Mouse (Mus musculus) heart, postnatal 4 days (tissue): Measurements from ENCODE around the gene Ms4a10. TPM values are rescaled to one million over a fixed set of nuclear protein-coding genes. Genes with fewer than 3 reads are reported as not detected.
A peak's percentile ranks its signal among the peaks of the same experiment; 100 is the strongest.

Source experiments
- DNase-seq: peaks from one replicate; pipeline ENCODE4 v3.0.0; 2021
- total RNA-seq, 2 experiments: library from RNA; stranded (reverse); gene quantifications; 2 replicates each; pipeline ENCODE4 v1.2.3; 2021

The Ms4a10 gene
- total RNA-seq, 2 experiments from 2014 or later, result not detected

DNA sequence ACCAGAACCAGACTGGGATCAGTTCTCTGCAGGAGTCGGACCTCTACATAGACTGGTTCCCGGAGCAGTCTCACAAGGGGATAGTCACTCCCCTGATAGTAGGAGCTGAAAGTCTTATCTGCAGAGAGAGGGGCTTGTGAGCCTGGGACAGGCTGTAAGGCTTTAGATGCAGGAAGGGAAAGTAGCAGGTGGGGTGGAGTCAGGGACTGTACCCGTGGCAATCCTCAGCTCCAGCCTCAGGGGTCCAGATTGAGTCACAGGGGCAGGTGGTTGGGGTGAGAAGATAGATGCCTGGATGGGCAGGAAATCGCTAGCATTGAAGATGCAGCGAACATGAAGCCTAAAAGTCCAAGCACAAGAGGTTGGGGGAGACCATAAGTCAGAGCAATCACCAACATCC is 58.0 kb downstream of the Ms4a10 start:
- no peak for DNase-seq

DNA sequence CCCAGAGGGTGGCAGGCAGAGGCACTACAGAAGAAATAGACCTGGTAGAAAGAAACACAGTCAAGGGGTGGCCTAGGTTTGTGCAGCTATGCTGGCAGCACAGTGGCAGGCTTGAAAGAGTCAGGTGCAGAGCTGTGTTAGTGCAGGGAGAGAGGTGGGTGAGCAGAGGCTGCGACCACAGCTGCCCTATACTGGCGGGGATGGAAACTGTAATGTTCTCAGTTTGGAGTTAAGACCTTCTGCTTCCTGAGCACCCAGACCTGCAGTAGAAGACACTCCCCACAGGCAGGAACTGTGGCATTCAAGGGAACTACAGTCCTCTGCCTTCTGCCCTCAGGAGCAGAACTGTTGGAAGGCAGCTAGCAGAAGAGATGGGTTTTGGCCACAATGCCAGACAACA is 59.6 kb downstream of the Ms4a10 start:
- no peak for DNase-seq

DNA sequence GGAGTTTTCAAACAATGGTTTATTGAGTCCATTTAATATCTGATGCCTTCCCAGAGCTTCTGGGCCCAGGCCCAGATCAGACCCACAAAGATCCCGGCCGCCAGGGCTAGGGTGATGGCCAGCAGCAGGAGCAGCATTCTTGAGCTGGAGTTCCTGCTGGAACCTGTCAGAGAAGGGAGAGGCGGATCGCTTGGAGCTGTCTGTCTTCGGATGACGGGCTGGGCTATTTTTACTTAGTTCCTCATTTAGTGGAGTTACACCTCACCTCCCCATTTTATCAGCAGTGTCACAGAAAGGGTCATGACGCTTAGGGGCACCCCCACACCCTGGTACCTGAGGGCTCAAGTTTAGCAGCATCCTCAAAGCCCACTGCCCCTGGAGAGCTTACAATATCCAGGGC is 60.2 kb downstream of the Ms4a10 start:
- DNase-seq, result peak; percentile 42

Other genes starting within 250 kb of the Ms4a10 start
- gene Cd5, start 235.7 kb downstream of the Ms4a10 start, total RNA-seq, result under 1 TPM; 0.34 to 0.95 TPM
- gene Cd6, start 144.6 kb downstream of the Ms4a10 start, total RNA-seq, result under 1 TPM in 1 of 2 experiments, not detected in 1; 0.17 TPM
- gene Slc15a3, start 134.9 kb downstream of the Ms4a10 start, total RNA-seq, result 1 to 10 TPM; 2.1 to 2.3 TPM
- 10 to 100 TPM; 52.4 to 53.4 TPM for gene Tmem132a, start 104.7 kb downstream of the Ms4a10 start, total RNA-seq
- 100 to 1,000 TPM; 100 to 104 TPM for gene Tmem109, start 92.7 kb downstream of the Ms4a10 start, total RNA-seq
- 100 to 1,000 TPM; 214 to 232 TPM for gene Prpf19, start 79.4 kb downstream of the Ms4a10 start, total RNA-seq
- not detected for gene Zp1, start 54.0 kb downstream of the Ms4a10 start, total RNA-seq
- under 1 TPM; 0.09 to 0.12 TPM for gene Ptgdr2, start 37.5 kb downstream of the Ms4a10 start, total RNA-seq
- gene Ccdc86, start 25.4 kb downstream of the Ms4a10 start, total RNA-seq, result 10 to 100 TPM; 10.6 to 11.3 TPM
- not detected for gene Ms4a15, start 18.6 kb upstream of the Ms4a10 start, total RNA-seq
- gene Ms4a18, start 43.4 kb upstream of the Ms4a10 start, total RNA-seq, result not detected
- under 1 TPM; 0.25 to 0.26 TPM for gene Ms4a8a, start 106.4 kb upstream of the Ms4a10 start, total RNA-seq
- not detected for gene 1700017D01Rik, start 156.2 kb upstream of the Ms4a10 start, total RNA-seq
- not detected for gene 1700025F22Rik, start 190.7 kb upstream of the Ms4a10 start, total RNA-seq
- gene Ms4a13, start 222.1 kb upstream of the Ms4a10 start, total RNA-seq, result not detected